Mouse (Mus musculus) intestine, embryonic 14.5 days (tissue): ENCODE results near the gene Gm21900. TPM values are rescaled to one million over a fixed set of nuclear protein-coding genes. Genes with fewer than 3 reads are reported as not detected.
"Not testable (repeated sequence)": the region's sequence is repeated elsewhere in the genome, so short reads cannot be mapped to it uniquely, and the experiment has no call there.

Experiments used
- ATAC-seq: fragments of 200-750 bp; cut with Nextera tagmentation; replicated peaks from 2 replicates; pipeline ENCODE4 v1.8.0; 2017; ENCODE audit warnings: low read depth, moderate number of reproducible peaks, moderate TSS enrichment, moderate library complexity; ENCODE audit not compliant: low FRiP score, low TSS enrichment
- DNase-seq: peaks from one replicate; pipeline ENCODE4 v3.0.0-alpha.2; 2018; ENCODE audit warnings: low spot score
- H3K27ac ChIP-seq: fragments of 300-500 bp; sonication (generic); 2 replicates; pipeline ENCODE4 v1.5.1; 2014; ENCODE audit warnings: low read depth, mild to moderate bottlenecking, control low read depth
- H3K27me3 ChIP-seq: fragments of 300-500 bp; sonication (generic); replicated peaks from 2 replicates; pipeline ENCODE4 v1.6.1; 2014; ENCODE audit warnings: low read length, control low read depth; ENCODE audit not compliant: control insufficient read depth, insufficient read depth
- H3K36me3 ChIP-seq: fragments of 300-500 bp; sonication (generic); 2 replicates; pipeline ENCODE4 v1.6.1; 2014; ENCODE audit warnings: low read length, control low read depth; ENCODE audit not compliant: control insufficient read depth, insufficient read depth
- H3K4me1 ChIP-seq: fragments of 300-500 bp; sonication (generic); replicated peaks from 2 replicates; pipeline ENCODE4 v1.6.1; 2014; ENCODE audit warnings: low read length, control low read depth, mixed read lengths; ENCODE audit not compliant: control insufficient read depth, insufficient read depth
- H3K4me2 ChIP-seq: fragments of 300-500 bp; sonication (generic); 2 replicates; pipeline ENCODE4 v1.6.1; 2014; ENCODE audit warnings: low read length
- H3K4me3 ChIP-seq: fragments of 300-500 bp; sonication (generic); 2 replicates; pipeline ENCODE4 v1.5.1; 2014; ENCODE audit warnings: low read depth, low read length, control low read depth, mixed read lengths
- H3K9ac ChIP-seq: fragments of 300-500 bp; sonication (generic); 2 replicates; pipeline ENCODE4 v1.6.1; 2014; ENCODE audit warnings: mild to moderate bottlenecking, low read length
- H3K9me3 ChIP-seq: fragments of 300-500 bp; sonication (generic); 2 replicates; pipeline ENCODE4 v1.6.1; 2016; ENCODE audit warnings: low read length, control low read depth; ENCODE audit not compliant: control insufficient read depth
- WGBS: fragments of 180-500 bp; shearing (Covaris S2); extraction: QIAGEN DNeasy Blood & Tissue Kit; methylation state at CpG from one replicate; pipeline ENCODE4 v1.1.7; 2014; 5-methylcytosine and 5-hydroxymethylcytosine counted together
- polyA plus RNA-seq: library from polyadenylated mRNA; unstranded; fragments of >200 nt; fragmentation: Nextera tagmentation; extraction: Ambion mirVana; gene quantifications from 2 replicates; pipeline ENCODE4 v1.2.1, GENCODE M21; 2014

Gene Gm21900
- not detected in 2 replicates for polyA plus RNA-seq

GRCm38 (mm10) chrY:10616061-10616460 is at the start of gene Gm21900:
TSS of gene Gm21900 (plus strand) at chrY:10616361.
- H3K4me2 ChIP-seq, H3K9ac ChIP-seq, H3K9me3 ChIP-seq, H3K4me1 ChIP-seq, ATAC-seq, H3K4me3 ChIP-seq, H3K27ac ChIP-seq, H3K36me3 ChIP-seq, H3K27me3 ChIP-seq, DNase-seq: not testable (repeated sequence)
- 84% methylated on average over 2 of the region's 4 CpGs for WGBS

GRCm38 (mm10) chrY:10643516-10643915 is 27.4 kb downstream of the Gm21900 start:
- 33% methylated on average over 1 of the region's 25 CpGs for WGBS
- ATAC-seq, H3K4me2 ChIP-seq, DNase-seq, H3K4me3 ChIP-seq, H3K9ac ChIP-seq, H3K9me3 ChIP-seq, H3K4me1 ChIP-seq, H3K36me3 ChIP-seq, H3K27me3 ChIP-seq, H3K27ac ChIP-seq: not testable (repeated sequence)

Other genes starting within 250 kb of the Gm21900 start
- not detected in 2 replicates for gene Gm28510, start 203.6 kb upstream of the Gm21900 start, polyA plus RNA-seq
- not detected in 2 replicates for gene Gm20737, start 80.3 kb upstream of the Gm21900 start, polyA plus RNA-seq
- not detected in 2 replicates for gene Gm21775, start 62.9 kb upstream of the Gm21900 start, polyA plus RNA-seq
- gene Gm20777, start 136.1 kb downstream of the Gm21900 start, polyA plus RNA-seq = not detected in 2 replicates